In the genomic region with DNA sequence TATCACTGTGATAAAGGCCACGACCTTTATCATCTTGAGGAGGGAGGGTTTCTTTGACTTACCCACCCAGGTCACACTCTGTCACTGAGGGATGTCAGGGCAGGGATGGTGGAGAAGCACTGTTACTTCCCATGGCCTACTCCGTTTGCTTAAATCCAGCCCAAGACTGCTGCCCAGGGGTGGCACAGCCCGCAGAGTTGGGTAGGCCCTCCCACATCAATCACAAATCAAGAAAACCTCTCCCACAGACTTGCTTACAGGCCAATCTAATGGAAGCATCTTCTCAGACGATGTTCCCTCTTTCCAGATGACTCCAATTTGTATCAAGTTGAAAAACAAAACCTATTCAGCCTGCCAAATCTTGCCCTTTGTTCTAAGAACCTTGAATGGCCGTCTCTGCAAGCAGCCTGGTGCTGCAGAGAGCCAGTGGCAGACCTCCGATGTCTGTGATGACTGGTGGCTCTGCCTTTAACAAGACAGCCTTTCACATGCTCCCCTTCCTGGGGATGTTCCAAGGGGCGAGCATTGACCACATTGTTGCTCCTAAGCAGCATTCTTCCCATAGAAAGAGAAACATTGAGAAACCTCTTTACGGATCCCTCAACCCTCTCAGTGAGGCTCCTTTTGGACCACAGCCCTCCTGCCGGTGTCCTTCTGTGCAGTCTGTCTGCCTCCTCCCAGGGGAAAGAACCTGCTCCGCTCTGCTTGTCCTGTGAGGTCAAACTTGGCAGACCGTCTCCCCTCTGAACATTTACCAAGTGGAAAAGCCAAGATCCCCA, we compare ENCODE assay signal across 14 mouse cellular contexts. TPM values are rescaled to one million over a fixed set of nuclear protein-coding genes. Genes with fewer than 3 reads are reported as not detected.
A peak's percentile ranks its signal among the peaks of the same experiment; 100 is the strongest.
DNase-seq lines count a peak whose midpoint lies in the region; ATAC-seq and TF ChIP-seq lines count a peak whose summit lies in the region.
"Had no signal": no experiment of that assay in that cellular context is flagged by ENCODE, and none has a peak within 500 bp of the region (broad histone marks: within the 10 kb centered on the region; RNA-seq: fewer than 3 reads in every experiment).

No protein-coding gene starts in this region.

- no peaks in the 10 kb centered on the region for H3K36me3 ChIP-seq in heart, adult 2 months (ENCODE audit: control insufficient read depth, insufficient read depth, low read length)
- no peaks in the 10 kb centered on the region for H3K36me3 ChIP-seq in midbrain, embryonic 14.5 days (ENCODE audit: control insufficient read depth, insufficient read depth, low read length)
- H3K36me3 ChIP-seq: intestine, embryonic 15.5 days had no signal

- 69% methylated on average over 11 of the region's 11 CpGs for WGBS in heart, adult 2 months
- 29% methylated on average over 11 of the region's 11 CpGs for WGBS in midbrain, embryonic 14.5 days

- H3K9me3 ChIP-seq in midbrain, embryonic 14.5 days (ENCODE audit: control insufficient read depth, low read length): no peaks in the 10 kb centered on the region
- H3K9me3 ChIP-seq: intestine, embryonic 15.5 days had no signal

- no peaks in the 10 kb centered on the region for H3K79me2 ChIP-seq in heart, adult 2 months (replicated peaks; ENCODE audit: control insufficient read depth, insufficient read depth, low read length)

- H3K4me2 ChIP-seq in midbrain, embryonic 14.5 days (ENCODE audit: low read length): no peak overlapping the region
- H3K4me2 ChIP-seq: intestine, embryonic 15.5 days had no signal

- no peak for TF ChIP-seq CTCF in heart, adult 2 months (IDR thresholded peaks at IDR 0.05)
- TF ChIP-seq CTCF in brain, embryonic 14.5 days (IDR thresholded peaks at IDR 0.05; ENCODE audit: borderline replicate concordance, extremely low read depth, insufficient read depth, insufficient read length): no peak

- no peak for TF ChIP-seq EP300 in heart, adult 2 months (IDR thresholded peaks at IDR 0.05; ENCODE audit: insufficient read depth, low read depth, low read length)

- H3K4me3 ChIP-seq in heart, adult 2 months: no peak overlapping the region
- H3K4me3 ChIP-seq in midbrain, embryonic 14.5 days (replicated peaks; ENCODE audit: low read depth, low read length): no peak overlapping the region
- H3K4me3 ChIP-seq: intestine, embryonic 15.5 days had no signal

- no peak for ATAC-seq in midbrain, embryonic 14.5 days (ENCODE audit: low FRiP score, low TSS enrichment)
- ATAC-seq in erythroid progenitor cell, adult 5-6 weeks (replicated peaks; ENCODE audit: low FRiP score, poor library complexity, severe bottlenecking): no peak
- ATAC-seq: intestine, embryonic 15.5 days had no signal

- H3K27me3 ChIP-seq in heart, adult 2 months (ENCODE audit: control insufficient read depth, insufficient read depth, low read length): no peaks in the 10 kb centered on the region
- H3K27me3 ChIP-seq in midbrain, embryonic 14.5 days (ENCODE audit: control insufficient read depth, insufficient read depth, low read length): no peaks in the 10 kb centered on the region
- H3K27me3 ChIP-seq: intestine, embryonic 15.5 days had no signal

- intact Hi-C loops in heart, postnatal 10 days (cut with DNase I): no loop called here
- intact Hi-C loops in heart, adult 2 months (cut with DNase I): no loop called here

- TF ChIP-seq POLR2A in heart, adult 2 months (IDR thresholded peaks at IDR 0.05; ENCODE audit: insufficient read depth, low read depth, low read length): no peak
- TF ChIP-seq POLR2A in brain, embryonic 14.5 days (IDR thresholded peaks at IDR 0.05; ENCODE audit: borderline replicate concordance, extremely low read depth, insufficient read depth, insufficient read length, poor library complexity, severe bottlenecking): no peak

- DNase-seq in heart, postnatal 10 days: peak; percentile 32 to 54
- DNase-seq in heart, adult 2 months: no peak
- DNase-seq in brain, embryonic 14.5 days (ENCODE audit: low read depth): peak; percentile 64
- DNase-seq in cerebellum, postnatal 36 days: peak; percentile 35 to 36
- peak; percentile 51 for DNase-seq in midbrain, embryonic 14.5 days
- DNase-seq in frontal cortex, postnatal 36 days (ENCODE audit: low spot score in 2 of 2): no peak
- DNase-seq: layer of hippocampus, postnatal 36 days; right cerebral cortex, postnatal 14 days; thymus, adult 18-20 months had no signal

- H3K9ac ChIP-seq in heart, adult 2 months (ENCODE audit: low read depth, low read length): no peak overlapping the region
- no peak overlapping the region for H3K9ac ChIP-seq in midbrain, embryonic 14.5 days (replicated peaks; ENCODE audit: low read length)
- H3K9ac ChIP-seq: intestine, embryonic 15.5 days had no signal

- no peaks in the 10 kb centered on the region for H3K4me1 ChIP-seq in heart, adult 2 months (ENCODE audit: control insufficient read depth, insufficient read depth, low read length)
- H3K4me1 ChIP-seq in midbrain, embryonic 14.5 days (ENCODE audit: control insufficient read depth, insufficient read depth, low read length): no peaks in the 10 kb centered on the region
- H3K4me1 ChIP-seq: intestine, embryonic 15.5 days had no signal

- no peak overlapping the region for H3K27ac ChIP-seq in heart, adult 2 months
- no peak overlapping the region; the same call in 1 of the 2 replicates for H3K27ac ChIP-seq in midbrain, embryonic 14.5 days (replicated peaks; ENCODE audit: low read depth, low read length)
- H3K27ac ChIP-seq: intestine, embryonic 15.5 days had no signal

RNA-seq across cellular contexts. Expression of a gene that starts 25.9 kb away (rescaled TPM):
- 1 to 10 TPM; 1.6 to 8.5 TPM for total RNA-seq in heart, postnatal 10 days (2021)
- 1 to 10 TPM; 6.3 to 8.3 TPM for total RNA-seq in heart, adult 2 months (2021)
- 3.9 and 4.1 TPM in 2 replicates for polyA plus RNA-seq in heart, adult 2 months (2012; rRNA removed)
- polyA plus RNA-seq in brain, embryonic 14.5 days (2012; rRNA removed): 0.19 and 0.25 TPM in 2 replicates
- polyA plus RNA-seq in midbrain, embryonic 14.5 days (2014; fragmentation: Nextera tagmentation; extraction: Ambion mirVana): 0.27 and 0.29 TPM in 2 replicates
- total RNA-seq in erythroid progenitor cell, adult 5-6 weeks (2015; ENCODE audit: low replicate concordance): not detected in 2 replicates
- not detected in 2 replicates for total RNA-seq in erythroid progenitor cell, adult 5-6 weeks (2017; ENCODE audit: low replicate concordance)
- total RNA-seq: layer of hippocampus, postnatal 36 days had no signal
- polyA plus RNA-seq: cortical plate, adult 2 months; liver, embryonic 16.5 days had no signal

RNA-seq across cellular contexts. Expression of a gene that starts 52.5 kb away (rescaled TPM):
- not detected for total RNA-seq in heart, postnatal 10 days (2021)
- not detected for total RNA-seq in heart, adult 2 months (2021)
- 0.20 and 0.29 TPM in 2 replicates for polyA plus RNA-seq in heart, adult 2 months (2012; rRNA removed)
- 0.18 and 0.24 TPM in 2 replicates for polyA plus RNA-seq in brain, embryonic 14.5 days (2012; rRNA removed)
- polyA plus RNA-seq in midbrain, embryonic 14.5 days (2014; fragmentation: Nextera tagmentation; extraction: Ambion mirVana): 0.29 TPM in 1 of 2 replicates, not detected in the other
- total RNA-seq in erythroid progenitor cell, adult 5-6 weeks (2015; ENCODE audit: low replicate concordance): not detected in 2 replicates
- not detected in 2 replicates for total RNA-seq in erythroid progenitor cell, adult 5-6 weeks (2017; ENCODE audit: low replicate concordance)
- total RNA-seq: gastrocnemius, postnatal 4 days; layer of hippocampus, postnatal 36 days had no signal
- polyA plus RNA-seq: cortical plate, adult 2 months; liver, embryonic 16.5 days had no signal

Comparison
In these comparisons a context has a peak if more than half of its experiments do, and no peak if none do; other contexts are left out.
1. DNase-seq: peak in heart, postnatal 10 days (2 of 2), brain, embryonic 14.5 days (single experiment), cerebellum, postnatal 36 days (2 of 2) and midbrain, embryonic 14.5 days (single experiment); none in heart, adult 2 months (0 of 2) and frontal cortex, postnatal 36 days (0 of 2).